Mouse (Mus musculus): Measurements from ENCODE around the gene Epha4.

Epha4 gene

GRCm38 (mm10) chr1:77511372-77512058 lies 3.4 kb downstream of the Epha4 start:
- no peak for DNase-seq

GRCm38 (mm10) chr1:77510623-77511022 lies 4.3 kb downstream of the Epha4 start:
- DNase-seq: no peak

- DNase-seq: no peak
These were observed 8.1 kb downstream of the Epha4 start for GRCm38 (mm10) chr1:77506856-77507200.

GRCm38 (mm10) chr1:77506038-77506855 lies 8.6 kb downstream of the Epha4 start:
- DNase-seq: no peak

- no peak for DNase-seq
These were observed 9.6 kb downstream of the Epha4 start for GRCm38 (mm10) chr1:77505263-77505662.

GRCm38 (mm10) chr1:77504813-77505212 lies 10.1 kb downstream of the Epha4 start:
- DNase-seq: no peak

- no peak for DNase-seq
These were observed 11.1 kb downstream of the Epha4 start for GRCm38 (mm10) chr1:77503711-77504181.

GRCm38 (mm10) chr1:77502554-77503119 lies 12.3 kb downstream of the Epha4 start:
- DNase-seq: no peak

- DNase-seq: no peak
These were observed 13.4 kb downstream of the Epha4 start for GRCm38 (mm10) chr1:77501363-77501933.

- no peak for DNase-seq
These were observed 17.4 kb downstream of the Epha4 start for GRCm38 (mm10) chr1:77497506-77497905.

- no peak for DNase-seq
These were observed 18.3 kb downstream of the Epha4 start for GRCm38 (mm10) chr1:77496468-77497181.

GRCm38 (mm10) chr1:77495790-77496158 lies 19.1 kb downstream of the Epha4 start:
- no peak for DNase-seq

GRCm38 (mm10) chr1:77495030-77495789 lies 19.7 kb downstream of the Epha4 start:
- DNase-seq: no peak

GRCm38 (mm10) chr1:77493841-77494635 lies 20.9 kb downstream of the Epha4 start:
- DNase-seq: no peak

GRCm38 (mm10) chr1:77490166-77490565 lies 24.7 kb downstream of the Epha4 start:
- DNase-seq: no peak

- no peak for DNase-seq
These were observed 25.5 kb downstream of the Epha4 start for GRCm38 (mm10) chr1:77489387-77489786.

GRCm38 (mm10) chr1:77487856-77488462 lies 26.9 kb downstream of the Epha4 start:
- no peak for DNase-seq

- DNase-seq: no peak
These were observed 29.9 kb downstream of the Epha4 start for GRCm38 (mm10) chr1:77484766-77485596.

GRCm38 (mm10) chr1:77475808-77476413 lies 39.0 kb downstream of the Epha4 start:
- DNase-seq: no peak
